Mouse (Mus musculus) cerebellum, adult 18-20 months (tissue): ENCODE measurements around the gene Rap1gds1.
A peak's percentile ranks its signal among the peaks of the same experiment; 100 is the strongest.

ENCODE experiments used
- DNase-seq, 2 experiments: peaks; one replicate each; pipeline ENCODE4 v3.0.0; 2021

Rap1gds1 gene

DNA sequence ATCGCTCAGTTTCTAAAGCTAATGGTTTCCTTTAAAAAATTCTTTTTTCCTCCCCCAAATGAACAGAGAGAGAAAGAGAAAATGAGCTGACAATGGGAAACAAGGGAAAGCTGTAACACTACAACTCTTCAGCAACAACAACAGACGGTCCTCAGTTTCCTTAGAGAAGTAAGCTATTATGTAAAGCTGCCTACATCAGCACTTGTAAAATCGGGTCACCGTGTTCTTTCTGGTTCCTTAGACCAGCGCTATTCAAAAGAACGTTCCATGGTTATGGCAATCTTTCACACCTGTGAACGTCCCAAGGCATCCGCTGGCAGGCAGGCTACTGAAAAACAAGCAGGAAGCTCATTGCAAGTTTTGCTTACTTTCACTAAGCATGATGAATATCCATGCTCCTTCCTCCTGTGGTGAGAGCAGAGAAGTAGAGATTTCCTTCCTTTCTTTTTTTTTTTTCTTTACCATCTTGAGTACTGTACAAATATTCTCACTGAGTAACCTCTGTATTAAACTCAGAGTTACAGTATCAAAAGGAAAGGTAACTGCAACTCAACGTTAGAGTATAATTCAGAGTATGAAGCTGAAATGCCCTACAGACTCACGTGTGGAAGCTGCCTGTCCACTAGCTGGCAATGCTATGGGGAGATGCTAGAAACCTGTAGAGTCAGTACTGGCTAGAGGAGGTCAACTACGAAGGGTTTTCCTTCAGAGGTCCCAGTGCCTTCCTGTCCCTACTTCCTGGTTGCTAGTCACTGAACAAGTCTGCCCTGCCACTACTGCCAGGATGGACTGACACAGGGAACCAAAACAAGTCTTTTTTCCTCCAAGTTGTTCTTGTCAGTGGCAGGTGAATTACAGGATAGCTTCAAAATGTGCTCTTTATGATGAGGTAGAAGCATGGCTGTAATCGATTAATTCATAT lies 26.0 kb downstream of the Rap1gds1 start:
- no peak for DNase-seq

DNA sequence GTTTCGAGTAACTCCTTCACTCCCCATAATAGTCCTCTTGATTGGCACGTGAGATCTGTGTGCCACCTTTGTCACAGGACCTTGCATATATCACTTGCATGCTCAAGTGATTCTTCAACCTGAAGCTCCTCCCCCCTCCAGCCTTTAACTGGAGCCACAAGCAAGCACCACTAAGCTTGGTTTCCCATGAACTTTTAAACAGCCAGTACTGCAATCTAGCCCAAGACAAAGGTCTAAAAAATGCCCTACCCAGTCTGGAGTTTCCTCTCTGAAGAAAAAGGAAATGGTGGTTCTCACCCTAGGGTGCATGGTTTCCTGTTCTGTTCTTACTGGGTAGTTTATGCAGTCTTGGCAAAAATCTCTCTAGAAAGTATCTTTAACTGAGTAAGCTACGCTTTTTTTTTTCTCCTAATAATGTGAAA lies 32.6 kb downstream of the Rap1gds1 start:
- DNase-seq: no peak

DNA sequence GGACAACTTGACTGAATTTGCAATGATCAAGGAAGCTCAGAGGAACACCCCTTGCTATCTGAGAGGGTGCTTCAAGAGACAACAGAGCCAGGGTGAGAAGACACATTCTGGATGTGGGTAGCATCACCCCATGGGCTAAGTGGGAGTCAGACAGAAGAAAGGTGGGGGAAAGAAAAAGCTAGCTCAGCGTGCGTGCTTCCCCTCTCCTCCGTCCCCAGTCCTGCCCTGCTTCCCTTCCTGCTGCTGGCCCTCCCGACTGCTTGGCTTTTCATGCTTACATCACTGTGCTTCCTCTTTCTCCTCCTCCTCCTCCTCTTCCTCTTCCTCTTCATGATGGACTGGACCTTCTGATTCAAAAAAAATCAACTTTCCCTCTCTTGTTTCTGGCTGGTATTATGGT lies 33.1 kb downstream of the Rap1gds1 start:
- no peak for DNase-seq

DNA sequence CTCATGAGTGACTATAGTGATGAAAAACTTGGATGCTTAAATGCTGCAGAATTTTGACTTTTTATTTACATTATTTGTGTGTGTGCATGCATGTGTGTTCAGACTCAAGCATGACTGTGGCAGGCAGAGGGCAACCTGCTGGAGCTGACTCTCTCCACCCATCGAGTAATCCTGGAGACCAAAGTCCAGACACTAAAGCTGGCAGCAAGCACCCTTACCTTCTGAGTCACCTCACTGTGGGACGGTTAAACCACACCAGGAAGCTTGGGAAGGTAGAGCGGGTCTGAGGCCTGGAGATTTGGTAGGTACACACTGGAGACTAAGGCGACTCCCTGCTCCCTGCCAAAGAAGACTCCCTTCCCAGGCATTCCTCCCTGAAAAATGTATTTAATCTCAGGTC lies 38.0 kb downstream of the Rap1gds1 start:
- DNase-seq: no peak

DNA sequence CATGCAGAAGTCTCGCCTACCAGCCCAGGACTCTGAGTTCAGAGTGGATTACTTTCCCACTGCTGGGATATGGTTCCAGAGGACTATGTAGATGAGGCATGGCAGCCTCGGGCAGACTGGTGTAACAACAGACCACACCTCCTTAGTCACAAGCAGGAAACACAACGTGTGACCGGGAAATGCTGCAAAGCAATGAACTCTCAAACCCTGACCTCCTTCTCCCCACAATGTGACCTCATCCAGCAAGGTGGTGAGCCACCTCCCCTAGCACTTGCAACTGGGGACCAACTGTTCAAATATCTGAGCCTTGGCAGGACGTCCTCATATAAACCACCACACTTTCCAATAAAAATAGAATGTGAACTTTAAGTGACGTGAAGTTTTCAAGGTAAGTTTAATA lies 41.8 kb downstream of the Rap1gds1 start:
- peak in 1 of 2 experiments; percentile 1 for DNase-seq

DNA sequence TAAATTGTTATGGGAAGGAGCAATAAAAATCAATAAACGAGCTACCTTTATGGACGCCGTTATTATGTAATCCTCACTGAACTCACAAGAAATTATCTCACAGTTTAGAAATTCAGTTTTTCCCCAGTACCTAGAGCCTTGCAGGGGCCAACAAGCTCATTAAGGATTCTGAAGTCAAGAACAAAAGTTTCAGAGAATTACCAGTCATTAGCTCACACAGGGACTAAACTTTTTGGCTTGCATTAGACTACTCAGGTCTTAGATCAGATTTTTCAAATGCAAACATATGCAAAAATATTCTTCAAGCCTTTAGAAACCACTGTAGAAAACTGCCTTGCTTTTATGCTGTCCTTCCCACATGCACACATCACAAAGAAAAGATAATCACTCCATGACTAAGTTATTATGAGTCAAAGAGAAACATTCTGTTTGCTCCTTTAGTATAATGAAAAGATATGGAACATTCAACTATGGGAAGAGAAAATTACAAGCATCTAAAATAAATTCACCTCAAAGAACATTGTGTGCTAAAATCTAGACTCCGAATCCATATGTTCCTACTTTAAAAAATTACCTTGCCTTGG lies 44.3 kb downstream of the Rap1gds1 start:
- DNase-seq: no peak

DNA sequence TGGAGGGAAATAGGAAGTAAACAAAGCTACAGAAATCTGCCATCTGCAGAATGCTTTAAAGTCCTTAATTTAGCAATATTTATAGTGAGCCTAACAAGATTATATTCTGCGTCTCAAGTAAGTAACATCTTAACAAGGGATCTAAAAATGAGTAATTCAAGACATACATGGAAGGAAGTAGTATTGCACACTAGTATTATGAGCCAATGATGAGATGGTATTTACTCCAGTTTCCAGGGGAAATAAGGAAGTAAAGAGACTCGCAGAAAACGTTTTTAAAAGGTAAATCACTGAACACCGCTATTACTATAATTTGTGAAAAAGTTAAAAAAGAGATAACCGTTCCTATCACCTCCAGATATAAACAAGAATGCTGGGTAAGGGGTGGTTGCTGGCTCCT lies 49.9 kb downstream of the Rap1gds1 start:
- DNase-seq: no peak

DNA sequence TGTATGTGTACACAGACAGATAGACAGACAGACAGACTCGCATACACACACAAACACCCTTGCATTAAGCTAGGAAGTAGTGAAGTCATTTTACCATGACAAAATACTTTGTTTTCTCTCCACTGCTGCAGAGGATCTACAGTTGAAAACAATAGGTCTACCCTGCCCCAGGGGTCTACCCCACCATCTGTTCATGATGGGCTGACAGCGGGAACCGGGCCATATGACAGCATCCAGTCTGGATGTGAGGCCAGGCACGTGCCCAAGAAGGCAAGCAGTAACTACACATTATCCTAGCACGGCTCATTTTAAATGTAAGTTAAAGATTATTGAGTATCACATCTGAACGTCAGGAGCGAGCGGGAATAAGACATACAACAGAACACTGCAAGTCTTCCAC lies 51.4 kb downstream of the Rap1gds1 start:
- DNase-seq: peak; percentile 91 to 93

DNA sequence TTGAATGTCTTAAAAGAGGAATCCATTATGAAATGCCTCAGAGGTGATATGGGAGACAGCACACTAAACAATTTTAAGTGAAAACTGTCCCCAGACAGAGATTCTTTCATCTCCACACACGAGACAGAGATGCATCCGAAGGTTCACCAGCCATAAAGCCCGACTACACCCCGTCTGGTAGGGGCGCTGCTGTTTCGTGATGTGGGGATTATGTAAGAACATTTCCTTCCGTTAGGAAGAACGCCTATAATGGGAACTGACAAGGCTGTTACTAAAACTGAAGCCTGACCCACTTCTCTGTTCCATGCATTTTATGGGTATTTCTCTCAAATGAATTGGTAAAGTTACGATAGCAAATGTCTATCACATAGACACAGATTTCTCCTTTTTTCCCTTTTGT lies 62.6 kb downstream of the Rap1gds1 start:
- peak; percentile 66 to 79 for DNase-seq

DNA sequence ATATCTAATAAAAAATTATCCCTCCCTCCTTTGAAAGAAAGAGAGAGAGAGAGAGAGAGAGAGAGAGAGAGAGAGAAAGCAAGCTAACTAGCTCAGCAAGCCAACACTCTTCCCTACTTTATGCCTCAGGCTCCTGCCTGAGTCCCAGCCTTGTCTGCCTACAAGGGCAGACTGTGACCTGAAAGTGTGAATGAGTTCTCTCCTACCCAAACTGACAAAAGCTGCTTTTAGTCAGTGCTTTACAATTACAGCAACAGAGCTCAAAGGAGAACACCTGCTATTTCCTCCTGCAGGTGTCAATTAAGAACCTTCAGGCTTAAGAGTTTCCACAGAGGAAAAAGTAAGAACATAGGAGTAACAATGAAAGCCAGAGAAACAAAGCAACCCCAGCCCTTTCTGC lies 69.3 kb downstream of the Rap1gds1 start:
- no peak for DNase-seq

DNA sequence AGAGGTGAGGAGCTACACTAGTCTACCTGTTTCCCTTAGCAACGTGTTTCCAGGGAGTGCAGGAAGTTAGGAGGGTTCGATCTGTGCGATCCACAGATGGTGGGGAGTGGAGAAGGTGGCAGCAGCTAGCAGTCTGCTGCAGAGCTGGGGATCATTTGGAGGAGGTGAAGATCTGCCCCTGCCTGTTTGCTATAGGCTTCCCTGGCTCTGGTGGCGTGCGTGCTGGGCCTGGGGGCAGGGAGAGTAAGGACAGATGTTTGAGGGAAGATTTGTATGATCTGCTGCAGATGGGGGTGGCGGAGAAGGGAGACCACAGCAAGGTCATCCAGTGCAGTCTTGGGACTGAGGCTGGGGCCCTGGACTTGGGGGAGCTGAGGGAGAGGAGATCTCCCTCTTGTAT lies 72.2 kb downstream of the Rap1gds1 start:
- no peak for DNase-seq

DNA sequence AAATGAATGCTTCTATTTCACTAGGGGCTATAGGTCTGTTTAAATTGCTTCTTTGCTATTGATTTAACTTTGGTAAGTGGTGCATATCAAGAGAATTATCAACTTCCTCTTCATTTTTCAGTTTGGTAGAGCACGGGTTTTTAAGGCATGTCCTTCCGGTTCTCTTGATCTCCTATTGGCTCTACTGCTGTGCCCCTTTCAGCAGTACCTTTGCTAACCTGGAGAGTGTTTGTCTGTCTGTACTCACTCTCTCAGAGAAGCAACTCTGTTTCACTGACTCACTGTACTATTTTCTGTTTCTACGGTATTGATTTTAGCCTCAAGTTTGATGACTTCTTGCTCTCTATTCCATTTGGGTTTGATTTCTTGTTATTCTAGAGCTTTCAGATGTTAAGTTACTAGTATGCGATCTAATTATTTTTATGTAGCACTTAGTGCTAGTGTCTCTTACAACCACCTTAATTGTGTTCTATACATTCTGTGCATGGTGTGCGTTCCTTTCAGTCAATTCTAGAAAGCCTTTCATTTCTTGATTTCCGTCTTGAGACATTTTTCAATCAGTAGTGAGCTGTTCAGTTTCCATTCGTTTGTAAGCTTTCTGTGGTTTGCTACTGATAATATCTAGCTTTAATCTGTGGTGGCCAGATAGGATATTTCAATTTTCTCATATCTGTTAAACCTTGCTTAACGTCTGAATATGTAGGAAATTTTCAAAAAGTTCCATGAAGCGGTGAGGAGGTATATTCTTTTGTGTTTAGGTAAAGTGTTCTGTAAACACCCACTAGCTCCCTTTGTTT lies 74.7 kb downstream of the Rap1gds1 start:
- no peak for DNase-seq

DNA sequence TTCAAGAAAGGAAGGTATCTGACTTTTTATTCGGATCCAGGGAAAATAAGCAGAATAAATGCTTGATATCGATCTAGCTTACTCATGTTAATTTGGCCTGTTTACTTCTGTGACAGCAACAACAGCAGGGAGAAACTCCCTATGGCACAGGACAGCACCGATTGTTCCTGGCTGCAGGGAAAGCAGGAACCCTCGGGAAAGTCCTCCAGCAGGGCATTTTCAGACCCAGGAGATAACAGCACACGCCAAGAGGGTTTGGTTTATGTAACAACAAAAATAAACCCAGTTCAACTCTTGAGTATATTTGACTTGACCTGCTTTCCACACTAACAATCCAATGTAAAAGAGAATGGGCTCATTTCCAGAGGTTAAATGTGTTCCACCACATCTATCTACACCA lies 81.5 kb downstream of the Rap1gds1 start:
- peak; percentile 26 to 28 for DNase-seq

DNA sequence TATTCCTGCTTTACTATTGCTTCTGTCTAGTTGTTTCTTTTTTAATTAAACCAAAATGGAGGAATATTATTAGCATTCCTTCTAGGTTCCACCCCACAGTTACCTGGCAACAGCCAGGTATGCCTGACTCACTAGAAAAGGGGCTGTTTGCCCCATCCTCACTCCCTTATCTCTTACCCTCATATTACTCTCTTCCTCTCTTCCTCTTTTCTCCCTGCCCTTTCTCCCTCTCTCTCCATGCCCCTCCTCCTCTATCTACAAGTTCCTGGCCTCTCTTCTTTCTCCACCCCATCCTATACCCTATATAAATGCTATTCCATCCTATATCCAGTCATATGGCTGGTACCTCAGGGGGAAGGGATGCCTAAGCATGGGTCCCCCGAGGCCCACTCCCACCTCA lies 83.6 kb downstream of the Rap1gds1 start:
- no peak for DNase-seq

DNA sequence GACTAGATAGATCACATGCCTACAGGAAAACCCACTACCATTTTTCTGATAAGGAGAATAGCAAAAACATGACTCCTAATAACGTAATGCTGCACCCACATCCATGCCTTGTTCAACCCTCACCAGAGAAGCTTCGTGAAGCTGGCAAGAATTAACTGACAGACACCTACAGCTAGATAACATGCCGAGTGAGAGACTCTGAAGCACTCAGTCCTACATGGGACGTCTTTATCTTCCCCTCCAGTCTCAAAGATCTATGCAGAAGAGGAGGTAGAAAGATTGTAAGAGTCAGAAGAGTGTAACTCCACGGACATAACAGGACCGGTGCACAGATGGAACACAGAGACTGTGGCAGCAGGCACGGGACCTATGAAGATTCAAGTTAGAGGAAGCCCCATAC lies 85.9 kb downstream of the Rap1gds1 start:
- no peak for DNase-seq

DNA sequence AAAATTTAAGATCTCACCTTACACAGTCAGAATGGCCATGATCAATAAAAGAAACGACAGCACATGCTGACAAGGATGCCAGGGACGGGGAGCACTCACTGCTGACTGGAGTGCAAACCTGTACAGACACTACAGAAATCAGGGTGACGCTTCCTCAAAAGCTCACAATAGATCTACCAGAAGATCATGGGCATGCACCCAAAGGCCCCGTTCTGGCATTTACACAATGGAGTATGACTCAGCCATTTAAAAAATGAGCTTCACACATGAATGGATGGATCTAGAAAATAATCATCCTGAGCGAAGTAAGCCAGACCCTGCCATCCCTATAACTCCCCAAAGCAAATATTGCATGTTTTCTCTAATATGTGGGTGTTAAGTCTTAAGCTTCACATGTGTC lies 87.0 kb downstream of the Rap1gds1 start:
- peak; percentile 55 to 57 for DNase-seq

DNA sequence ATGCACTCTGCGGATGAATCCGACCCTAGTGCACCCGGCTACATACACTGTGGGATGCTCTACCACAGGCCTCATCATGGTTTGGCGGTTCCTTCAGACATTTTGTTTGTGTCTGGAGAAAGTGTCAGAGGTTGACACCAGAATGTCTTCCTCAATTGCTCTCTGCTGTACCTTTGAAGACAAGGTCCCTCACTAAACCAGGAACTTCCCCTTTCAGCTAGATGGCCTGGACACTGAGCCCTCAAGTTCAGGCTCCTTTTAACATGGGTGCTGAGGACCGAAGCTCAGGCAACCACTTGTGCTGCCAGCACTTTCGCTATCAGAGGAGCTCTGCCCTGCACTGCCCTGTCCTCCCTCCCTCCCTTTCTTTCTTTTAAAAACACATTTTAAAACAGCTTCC lies 92.8 kb downstream of the Rap1gds1 start:
- no peak for DNase-seq

DNA sequence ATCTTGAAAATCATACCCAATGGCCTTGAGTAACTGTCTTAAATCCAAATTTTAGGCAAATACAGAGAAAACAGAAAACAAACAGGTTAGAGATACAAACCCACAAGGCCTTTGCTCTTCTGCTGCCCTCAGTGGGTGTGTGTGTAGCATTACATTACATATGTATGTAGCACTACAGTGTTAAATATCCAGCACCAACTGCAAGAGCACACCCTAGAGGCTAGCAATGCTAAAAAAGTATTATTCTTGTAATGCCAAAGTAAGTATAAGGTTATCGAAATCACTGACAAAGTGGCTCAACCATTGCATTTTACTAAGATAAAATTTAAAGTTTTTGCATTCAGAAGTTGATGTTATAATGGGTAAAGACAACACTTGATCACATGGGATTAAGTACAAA lies 97.6 kb downstream of the Rap1gds1 start:
- DNase-seq: no peak

DNA sequence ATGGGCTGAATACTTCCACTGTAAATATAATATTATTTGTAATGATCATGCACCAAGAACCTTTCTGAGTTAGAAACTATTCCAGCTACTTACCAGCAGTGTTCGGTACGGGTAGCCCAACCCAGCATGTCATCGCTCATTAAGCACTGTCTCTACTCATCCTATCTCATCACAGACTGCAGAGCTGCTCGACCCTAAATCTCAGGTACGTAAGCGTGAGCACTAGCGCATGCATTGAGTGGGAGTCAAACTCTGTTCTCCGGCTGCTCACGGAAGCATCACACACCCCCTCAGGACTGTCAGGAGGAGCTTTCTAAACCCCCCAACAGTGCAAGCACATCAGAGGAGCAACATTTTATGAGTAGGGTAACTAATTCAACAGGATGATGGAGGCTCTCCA lies 107.4 kb downstream of the Rap1gds1 start:
- no peak for DNase-seq

DNA sequence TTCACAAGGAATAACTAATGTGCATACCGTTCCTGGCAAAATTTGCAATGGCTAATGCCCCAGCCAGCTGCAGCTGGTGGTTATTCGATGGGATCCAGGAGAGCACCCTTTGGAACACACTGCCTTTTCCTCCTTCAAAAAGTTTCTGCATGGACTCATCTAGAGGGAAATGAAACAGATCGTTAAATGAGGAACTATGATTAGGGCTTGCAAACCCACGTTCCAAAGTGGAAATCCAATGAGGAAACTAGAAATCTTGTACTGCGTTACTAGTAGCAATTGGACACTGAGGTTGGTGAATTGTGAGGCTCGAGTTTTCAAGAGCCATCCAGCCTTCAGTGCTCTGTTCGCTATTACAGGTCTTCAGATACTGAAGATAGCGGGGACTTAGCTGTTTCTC lies 116.5 kb downstream of the Rap1gds1 start:
- no peak for DNase-seq

DNA sequence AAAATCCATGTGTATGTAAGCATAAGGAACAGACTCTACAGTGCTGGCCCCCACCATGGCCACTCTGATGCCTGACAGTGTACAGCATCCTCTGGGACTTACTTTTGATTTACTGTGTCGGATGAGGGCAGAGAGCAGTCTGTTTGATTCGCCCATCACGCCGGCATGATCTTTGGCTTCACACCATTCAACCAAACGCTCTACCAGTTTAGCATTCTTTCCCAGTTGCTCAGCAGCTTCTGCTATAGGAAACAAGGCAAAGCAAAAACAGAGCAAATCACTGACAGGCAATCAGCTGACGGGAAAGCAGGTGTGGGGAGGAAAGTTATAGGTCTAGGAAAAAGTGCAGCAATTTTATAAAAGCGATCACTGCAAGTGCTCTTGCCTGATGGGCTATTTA lies 119.8 kb downstream of the Rap1gds1 start:
- DNase-seq: no peak

DNA sequence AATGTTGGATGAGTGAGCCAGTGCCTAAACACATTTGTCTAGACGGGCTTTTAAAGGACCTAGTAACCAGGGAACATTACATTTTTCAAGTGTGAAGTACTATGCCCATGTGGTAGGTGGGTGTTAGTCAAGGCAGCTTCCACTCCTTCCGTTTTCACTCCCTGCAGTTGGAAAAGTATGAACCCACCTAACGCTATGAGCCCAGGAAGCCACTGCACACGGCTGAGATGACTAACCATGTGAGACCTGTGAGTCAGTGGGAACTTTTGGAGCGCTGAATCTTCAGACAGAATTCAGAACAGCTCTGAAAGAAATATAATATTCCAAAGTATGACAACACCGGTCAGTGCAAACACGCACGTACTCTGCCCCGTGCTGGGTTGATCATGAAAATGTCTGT lies 125.9 kb downstream of the Rap1gds1 start:
- DNase-seq: no peak

DNA sequence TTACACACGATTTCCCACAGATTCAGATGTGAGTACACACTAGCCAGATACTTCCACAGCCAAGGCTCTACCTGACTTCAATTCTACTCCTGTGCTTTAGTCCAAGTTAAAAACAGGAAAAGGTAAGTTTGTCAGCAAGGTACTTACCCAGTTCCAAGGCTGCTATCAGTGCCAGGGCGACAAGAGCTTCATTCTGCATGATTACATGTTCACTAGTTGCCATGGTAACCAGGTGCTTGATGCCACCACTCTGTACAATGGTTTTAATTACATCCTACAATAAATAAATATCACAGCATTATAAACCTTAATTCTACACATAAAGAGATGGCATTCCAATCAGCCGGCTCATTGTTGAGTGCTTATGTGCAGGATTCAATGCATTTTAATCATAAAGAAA lies 129.5 kb downstream of the Rap1gds1 start:
- no peak for DNase-seq

DNA sequence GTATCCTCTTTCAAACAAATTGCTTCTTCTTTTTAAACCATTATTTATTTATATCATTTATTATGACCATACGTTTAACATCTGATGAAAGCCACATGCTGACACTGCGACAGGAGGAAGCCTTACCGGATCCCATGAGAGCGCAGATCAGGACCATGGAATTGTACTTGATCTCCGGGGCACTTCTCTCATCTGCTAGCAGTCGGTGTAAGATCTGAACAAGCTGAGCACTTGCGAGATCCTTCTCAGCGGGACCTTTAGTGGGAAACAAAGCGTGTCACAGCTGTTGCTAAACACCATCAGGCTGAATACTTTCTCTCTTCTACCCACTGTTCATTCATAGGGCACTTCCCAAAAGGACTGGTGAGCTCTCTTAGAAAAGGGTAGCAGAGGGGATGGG lies 133.4 kb downstream of the Rap1gds1 start:
- no peak for DNase-seq
